Mouse (Mus musculus): ENCODE data around the gene Prune1.

- TF ChIP-seq CTCF (IDR thresholded peaks at IDR 0.05; ENCODE audit: borderline replicate concordance, control insufficient read depth, extremely low read depth, insufficient read depth, low read length, poor library complexity) (no peak), POLR2A (IDR thresholded peaks at IDR 0.05; ENCODE audit: control insufficient read depth, extremely low read depth, insufficient read depth, low read length, poor library complexity) (no peak)
These were observed 38.8 kb downstream of the Prune1 start for GRCm38 (mm10) chr3:95243086-95243485.
